Mouse (Mus musculus): ENCODE results near the gene Cadps.

Cadps gene

GRCm38 (mm10) chr14:12547496-12547895, 275.4 kb downstream of the Cadps start:
- no peak for DNase-seq (ENCODE audit: low read depth, low spot score)
- no peaks in the 10 kb centered on the region for H3K27me3 ChIP-seq (ENCODE audit: control insufficient read depth, insufficient read depth, low read length, poor library complexity, severe bottlenecking)
- H3K36me3 ChIP-seq (ENCODE audit: control insufficient read depth, insufficient read depth, low read length, poor library complexity, severe bottlenecking), result no peaks in the 10 kb centered on the region

DNA sequence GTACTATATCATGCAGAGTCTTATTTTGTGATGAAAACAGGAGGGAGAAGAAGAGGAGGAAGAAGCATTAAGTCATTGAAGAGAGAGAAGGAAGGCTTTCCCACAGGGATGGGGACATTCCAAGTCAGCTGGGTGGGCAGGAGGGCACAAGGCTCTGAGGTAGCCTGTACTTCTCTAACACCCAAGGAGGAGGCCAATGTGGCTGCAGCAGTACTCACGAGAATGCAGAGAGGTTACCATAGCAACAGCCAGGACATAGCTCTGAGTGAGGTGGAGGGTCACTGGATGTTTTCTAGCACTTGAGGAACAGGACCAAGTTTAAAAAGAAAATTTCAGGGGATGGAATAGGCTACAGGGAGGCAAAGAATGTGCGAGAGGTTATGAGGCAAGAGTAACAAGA, 281.1 kb downstream of the Cadps start:
- H3K27me3 ChIP-seq (ENCODE audit: control insufficient read depth, insufficient read depth, low read length, poor library complexity, severe bottlenecking), result no peaks in the 10 kb centered on the region
- DNase-seq (ENCODE audit: low read depth, low spot score), result no peak
- no peaks in the 10 kb centered on the region for H3K36me3 ChIP-seq (ENCODE audit: control insufficient read depth, insufficient read depth, low read length, poor library complexity, severe bottlenecking)

GRCm38 (mm10) chr14:12539071-12539470, 283.8 kb downstream of the Cadps start:
- Histone ChIP-seq H3K27me3 (ENCODE audit: control insufficient read depth, insufficient read depth, low read length, poor library complexity, severe bottlenecking) (no peaks in the 10 kb centered on the region), H3K36me3 (ENCODE audit: control insufficient read depth, insufficient read depth, low read length, poor library complexity, severe bottlenecking) (no peaks in the 10 kb centered on the region)
- DNase-seq (ENCODE audit: low read depth, low spot score), result no peak

DNA sequence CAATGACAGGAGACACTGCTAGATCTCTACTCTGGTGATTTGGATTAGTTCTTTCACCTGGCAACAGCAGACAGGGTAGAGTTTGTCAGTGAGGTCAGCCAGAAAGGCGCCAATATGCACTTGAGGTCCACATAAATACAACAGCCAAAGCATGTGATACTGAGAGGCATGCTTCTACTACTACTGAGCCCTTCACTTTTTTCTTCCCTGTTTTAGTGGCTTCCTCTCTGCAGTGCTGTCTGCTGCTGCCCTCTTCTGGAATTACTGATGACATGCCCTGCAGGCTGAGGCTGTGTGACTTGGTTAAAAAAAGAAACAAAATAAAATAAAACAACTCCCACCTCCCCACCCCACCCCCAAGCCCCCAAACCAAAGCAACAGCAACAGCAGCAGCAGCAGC, 291.8 kb downstream of the Cadps start:
- DNase-seq (ENCODE audit: low read depth, low spot score), result no peak
- H3K36me3 ChIP-seq (ENCODE audit: control insufficient read depth, insufficient read depth, low read length, poor library complexity, severe bottlenecking), result no peaks in the 10 kb centered on the region
- H3K27me3 ChIP-seq (ENCODE audit: control insufficient read depth, insufficient read depth, low read length, poor library complexity, severe bottlenecking), result no peaks in the 10 kb centered on the region

DNA sequence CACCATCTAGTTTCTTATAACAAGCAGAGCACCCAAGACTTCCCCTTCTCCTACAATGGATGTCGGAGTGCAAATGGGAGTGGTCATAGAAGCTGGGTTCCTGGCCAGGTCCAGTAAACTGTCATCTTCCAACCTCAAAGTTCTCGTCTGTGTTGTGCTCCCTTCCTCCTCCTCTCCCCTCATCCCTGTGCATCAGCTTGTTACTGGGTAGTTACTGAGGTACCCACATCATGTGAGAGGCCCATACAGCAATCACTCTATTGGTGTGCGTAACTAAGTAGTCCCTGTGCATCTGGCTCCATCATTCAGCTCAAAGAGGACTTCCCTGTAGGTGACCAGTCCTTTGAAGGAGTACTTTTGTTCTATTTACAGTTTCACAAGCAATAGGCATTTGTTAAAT, 292.3 kb downstream of the Cadps start:
- Histone ChIP-seq H3K36me3 (ENCODE audit: control insufficient read depth, insufficient read depth, low read length, poor library complexity, severe bottlenecking) (no peaks in the 10 kb centered on the region), H3K27me3 (ENCODE audit: control insufficient read depth, insufficient read depth, low read length, poor library complexity, severe bottlenecking) (no peaks in the 10 kb centered on the region)
- DNase-seq (ENCODE audit: low read depth, low spot score), result no peak

- Histone ChIP-seq H3K27me3 (ENCODE audit: control insufficient read depth, insufficient read depth, low read length, poor library complexity, severe bottlenecking) (no peaks in the 10 kb centered on the region), H3K36me3 (ENCODE audit: control insufficient read depth, insufficient read depth, low read length, poor library complexity, severe bottlenecking) (no peaks in the 10 kb centered on the region)
- DNase-seq (ENCODE audit: low read depth, low spot score), result no peak
Measured at GRCm38 (mm10) chr14:12529961-12530542, 292.8 kb downstream of the Cadps start.

- DNase-seq (ENCODE audit: low read depth, low spot score), result no peak
- Histone ChIP-seq H3K36me3 (ENCODE audit: control insufficient read depth, insufficient read depth, low read length, poor library complexity, severe bottlenecking) (no peaks in the 10 kb centered on the region), H3K27me3 (ENCODE audit: control insufficient read depth, insufficient read depth, low read length, poor library complexity, severe bottlenecking) (no peaks in the 10 kb centered on the region)
Measured at GRCm38 (mm10) chr14:12527296-12527695, 295.6 kb downstream of the Cadps start.

DNA sequence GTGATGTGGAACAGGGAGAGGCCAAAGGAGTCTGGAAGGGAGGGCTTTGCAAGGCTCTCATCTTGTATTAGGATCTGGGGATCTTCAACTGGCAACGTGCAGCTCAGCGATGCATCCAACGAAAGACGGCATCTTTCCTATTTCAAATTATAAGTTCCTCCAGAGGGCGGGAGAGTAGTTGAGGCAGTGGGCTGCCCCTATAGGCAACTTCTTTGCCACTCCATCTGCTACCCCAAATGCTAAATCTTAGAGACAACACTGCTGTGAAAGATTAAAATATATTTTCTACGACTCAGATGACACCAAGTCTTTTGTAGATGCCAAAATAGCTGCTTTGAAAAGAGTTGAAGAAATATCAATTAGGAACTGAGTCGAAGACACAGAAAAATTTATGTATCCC, 315.9 kb downstream of the Cadps start:
- Histone ChIP-seq H3K36me3 (ENCODE audit: control insufficient read depth, insufficient read depth, low read length, poor library complexity, severe bottlenecking) (no peaks in the 10 kb centered on the region), H3K27me3 (ENCODE audit: control insufficient read depth, insufficient read depth, low read length, poor library complexity, severe bottlenecking) (no peaks in the 10 kb centered on the region)
- no peak for DNase-seq (ENCODE audit: low read depth, low spot score)

- DNase-seq (ENCODE audit: low read depth, low spot score), result no peak
- no peaks in the 10 kb centered on the region for H3K36me3 ChIP-seq (ENCODE audit: control insufficient read depth, insufficient read depth, low read length, poor library complexity, severe bottlenecking)
- no peaks in the 10 kb centered on the region for H3K27me3 ChIP-seq (ENCODE audit: control insufficient read depth, insufficient read depth, low read length, poor library complexity, severe bottlenecking)
Measured at GRCm38 (mm10) chr14:12504191-12504947, 318.5 kb downstream of the Cadps start.

DNA sequence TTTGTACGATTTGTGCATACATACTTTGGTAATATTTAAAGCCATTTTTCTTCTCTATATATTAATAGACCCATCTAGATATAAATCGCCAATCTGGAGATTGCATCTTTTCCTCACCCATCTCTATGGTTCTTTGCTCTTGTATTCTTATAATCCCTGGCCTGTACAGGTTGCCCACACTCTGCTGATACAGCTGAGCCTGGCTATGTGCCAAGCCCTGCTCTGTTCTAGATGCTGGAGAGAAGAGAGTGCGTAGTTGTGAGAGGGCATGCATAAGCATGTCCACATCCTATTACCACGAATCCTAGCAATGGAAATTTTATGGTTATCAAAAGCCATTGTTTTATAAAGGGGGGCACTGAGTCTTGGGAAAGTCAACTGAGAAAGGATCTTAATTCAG, 360.7 kb downstream of the Cadps start:
- H3K27me3 ChIP-seq (ENCODE audit: control insufficient read depth, insufficient read depth, low read length, poor library complexity, severe bottlenecking), result no peaks in the 10 kb centered on the region
- no peak for DNase-seq (ENCODE audit: low read depth, low spot score)
- no peaks in the 10 kb centered on the region for H3K36me3 ChIP-seq (ENCODE audit: control insufficient read depth, insufficient read depth, low read length, poor library complexity, severe bottlenecking)

GRCm38 (mm10) chr14:12459700-12460099, 363.2 kb downstream of the Cadps start:
- Histone ChIP-seq H3K36me3 (ENCODE audit: control insufficient read depth, insufficient read depth, low read length, poor library complexity, severe bottlenecking) (no peaks in the 10 kb centered on the region), H3K27me3 (ENCODE audit: control insufficient read depth, insufficient read depth, low read length, poor library complexity, severe bottlenecking) (no peaks in the 10 kb centered on the region)
- no peak for DNase-seq (ENCODE audit: low read depth, low spot score)

DNA sequence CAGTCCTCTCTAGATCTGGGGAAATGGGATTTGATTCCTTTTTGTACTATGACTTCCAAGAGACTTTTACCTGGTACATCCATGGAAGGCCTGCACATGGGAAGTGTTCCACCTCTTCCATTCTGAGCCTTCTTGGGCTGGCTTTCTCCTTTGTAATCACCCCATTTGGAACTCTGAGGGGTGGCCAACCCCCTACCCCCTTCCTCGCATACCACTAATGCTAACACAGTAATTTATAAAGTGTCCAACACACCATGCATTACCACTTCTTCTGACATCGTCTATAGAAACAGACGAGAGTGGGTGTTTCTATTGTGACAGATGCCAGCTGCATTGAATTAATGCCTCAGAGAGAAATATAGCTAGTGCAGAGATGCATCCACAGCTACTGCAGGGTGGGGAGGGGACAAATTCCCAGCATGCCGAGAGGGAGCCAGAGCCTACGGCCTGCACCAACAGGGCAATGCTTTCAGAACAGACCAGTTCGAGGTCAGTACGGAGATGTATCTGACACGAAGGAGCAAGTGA, 367.8 kb downstream of the Cadps start:
- Histone ChIP-seq H3K36me3 (ENCODE audit: control insufficient read depth, insufficient read depth, low read length, poor library complexity, severe bottlenecking) (no peaks in the 10 kb centered on the region), H3K27me3 (ENCODE audit: control insufficient read depth, insufficient read depth, low read length, poor library complexity, severe bottlenecking) (no peaks in the 10 kb centered on the region)
- no peak for DNase-seq (ENCODE audit: low read depth, low spot score)

DNA sequence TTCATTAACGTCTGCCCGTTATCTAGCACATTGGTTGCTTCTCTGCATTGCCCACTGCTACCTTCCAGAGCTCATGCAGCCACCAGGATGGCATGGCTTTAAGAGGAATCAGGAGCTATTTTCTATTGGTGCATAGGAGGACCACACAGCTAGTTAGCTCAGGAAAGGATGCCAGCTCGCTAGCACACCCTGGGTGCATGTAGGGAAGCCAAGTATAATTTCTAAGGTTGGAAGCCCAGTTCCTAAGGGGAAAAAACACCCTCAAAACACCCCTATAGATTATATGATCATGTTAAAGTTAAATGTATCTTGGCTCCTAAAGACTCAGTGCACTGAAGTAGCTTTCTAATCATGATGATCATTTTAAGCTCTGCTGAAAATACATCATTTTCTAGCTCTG, 372.1 kb downstream of the Cadps start:
- no peak for DNase-seq (ENCODE audit: low read depth, low spot score)

DNA sequence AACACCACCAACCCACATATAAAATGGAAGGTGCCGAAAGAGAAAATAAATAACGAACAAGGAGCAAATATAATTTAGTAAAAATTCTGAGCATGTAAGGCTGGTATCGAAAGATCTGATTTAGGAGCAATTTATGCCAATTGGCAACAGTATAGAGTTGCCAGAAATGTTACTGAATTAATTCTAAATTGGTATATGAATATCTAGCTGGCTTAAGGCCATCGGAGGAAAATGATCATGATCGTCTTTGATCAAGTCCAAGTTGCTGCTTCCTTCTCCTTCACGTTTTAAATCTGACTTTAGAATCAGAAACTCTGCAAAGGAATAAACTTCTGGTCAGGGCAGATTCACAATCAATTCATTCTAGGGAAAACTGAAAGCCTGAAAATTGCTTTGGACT, 374.0 kb downstream of the Cadps start:
- no peak for DNase-seq (ENCODE audit: low read depth, low spot score)
- H3K27me3 ChIP-seq (ENCODE audit: control insufficient read depth, insufficient read depth, low read length, poor library complexity, severe bottlenecking), result no peaks in the 10 kb centered on the region
- H3K36me3 ChIP-seq (ENCODE audit: control insufficient read depth, insufficient read depth, low read length, poor library complexity, severe bottlenecking), result no peaks in the 10 kb centered on the region

More for the DNA sequence above, 372.1 kb downstream of the Cadps start:
- no peaks in the 10 kb centered on the region for H3K27me3 ChIP-seq (ENCODE audit: control insufficient read depth, insufficient read depth, low read length, poor library complexity, severe bottlenecking)
- H3K36me3 ChIP-seq (ENCODE audit: control insufficient read depth, insufficient read depth, low read length, poor library complexity, severe bottlenecking), result no peaks in the 10 kb centered on the region

DNA sequence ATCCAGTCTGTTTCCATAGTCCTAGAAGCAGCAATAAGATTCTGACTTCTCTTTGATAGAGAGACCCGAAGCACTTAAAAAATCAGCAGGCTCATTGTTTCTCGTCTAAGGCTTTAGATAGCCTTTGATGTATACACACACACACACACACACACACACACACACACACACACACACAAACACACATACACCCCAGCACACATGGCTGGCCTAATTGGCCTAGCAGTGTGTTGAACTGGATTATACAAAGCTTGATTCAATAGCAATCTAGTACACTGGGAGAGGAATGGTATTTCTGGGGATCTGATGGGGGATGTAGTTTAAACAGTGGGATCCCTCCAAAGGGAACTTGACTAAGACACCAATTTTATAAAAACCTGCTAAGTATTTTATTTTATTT, 381.9 kb downstream of the Cadps start:
- no peaks in the 10 kb centered on the region for H3K36me3 ChIP-seq (ENCODE audit: control insufficient read depth, insufficient read depth, low read length, poor library complexity, severe bottlenecking)
- DNase-seq (ENCODE audit: low read depth, low spot score), result no peak

More for the DNA sequence above, 381.9 kb downstream of the Cadps start:
- no peaks in the 10 kb centered on the region for H3K27me3 ChIP-seq (ENCODE audit: control insufficient read depth, insufficient read depth, low read length, poor library complexity, severe bottlenecking)

Data from splenic B cell, adult 2 months (primary cell).